Mouse (Mus musculus) megakaryocyte-erythroid progenitor cell, adult 5-6 weeks (primary cell): ENCODE data around the gene Gm49333. TPM values are rescaled to one million over a fixed set of nuclear protein-coding genes. Genes with fewer than 3 reads are reported as not detected.
A peak's percentile ranks its signal among the peaks of the same experiment; 100 is the strongest.

ENCODE experiments used
- ATAC-seq: replicated peaks from 2 replicates; pipeline ENCODE4 v1.8.0; 2016; ENCODE audit warnings: mild to moderate bottlenecking, inconsistent platforms; ENCODE audit not compliant: severe bottlenecking, poor library complexity, low FRiP score, low TSS enrichment
- total RNA-seq, 2 experiments: library from RNA; stranded (forward) in 1 of 2; stranded (reverse) in 1 of 2; fragments of 200-1000, 215-1000 nt in 1 of 2; fragments of >200 nt in 1 of 2; fragmentation: Nextera tagmentation in 1 of 2; gene quantifications; 2 replicates each; pipeline ENCODE4 v1.2.3; 2014 to 2017

The Gm49333 gene
- total RNA-seq, 2 experiments from 2014 or later = not detected

DNA sequence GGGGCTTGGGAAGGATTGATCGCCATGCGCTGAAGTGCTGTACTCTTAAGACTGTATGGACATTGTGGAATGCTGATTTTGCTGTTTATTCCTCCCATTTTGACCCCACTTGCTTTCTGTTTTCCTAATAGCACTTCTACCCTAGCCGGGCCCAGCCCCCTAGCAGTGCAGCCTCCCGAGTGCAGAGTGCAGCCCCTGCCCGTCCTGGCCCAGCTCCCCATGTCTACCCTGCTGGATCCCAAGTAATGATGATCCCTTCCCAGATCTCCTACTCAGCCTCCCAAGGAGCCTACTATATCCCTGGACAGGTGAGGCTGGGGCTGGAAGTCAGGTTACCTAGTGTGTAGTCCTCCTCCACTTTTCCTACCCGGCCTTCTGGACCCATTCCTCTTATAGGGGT, 63.8 kb downstream of the Gm49333 start:
- no peak for ATAC-seq

- ATAC-seq = no peak
These were observed 65.3 kb downstream of the Gm49333 start for GRCm38 (mm10) chr16:20676702-20677101.

DNA sequence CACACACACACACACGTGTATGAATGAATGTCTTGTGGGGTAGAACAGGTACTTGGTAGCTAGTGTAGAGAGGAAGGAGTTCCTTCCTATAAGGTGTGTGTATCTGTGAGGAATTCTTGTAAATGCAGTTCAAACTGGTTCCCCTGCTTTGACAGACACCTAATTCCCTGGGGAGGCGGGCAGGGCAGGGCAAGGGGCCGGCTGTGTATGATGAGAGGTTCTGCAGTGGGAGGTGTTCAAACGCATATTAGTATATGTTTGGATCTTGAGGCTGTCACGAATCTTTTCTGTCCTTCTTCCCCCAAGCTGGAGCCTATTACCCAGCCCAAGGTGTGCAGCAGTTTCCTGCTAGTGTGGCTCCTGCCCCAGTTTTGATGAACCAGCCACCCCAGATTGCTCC, 66.0 kb downstream of the Gm49333 start:
- ATAC-seq = no peak

GRCm38 (mm10) chr16:20677974-20678675, 66.7 kb downstream of the Gm49333 start:
- peak; percentile 80 for ATAC-seq

DNA sequence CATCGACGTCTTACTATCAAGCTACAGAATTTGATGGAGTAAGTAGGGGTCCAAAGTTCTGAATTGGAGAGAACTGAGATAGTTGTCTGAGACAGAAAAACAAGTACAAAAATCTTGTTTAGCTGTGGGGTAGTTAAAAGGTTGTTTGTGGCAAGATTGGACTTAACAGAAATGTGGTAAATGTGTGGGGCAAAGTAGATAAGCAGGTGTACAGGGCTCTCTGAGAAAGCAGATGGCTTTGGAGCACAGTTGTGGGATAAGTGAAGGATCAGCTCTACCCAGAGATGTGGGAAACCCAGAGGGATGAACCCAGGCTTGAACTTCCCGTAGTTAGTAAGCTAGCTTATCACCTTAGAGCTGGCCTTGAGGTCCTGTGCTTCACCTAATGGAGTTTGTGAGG, 79.4 kb downstream of the Gm49333 start:
- ATAC-seq = peak; percentile 42

- ATAC-seq = no peak
These were observed 80.2 kb downstream of the Gm49333 start for GRCm38 (mm10) chr16:20691617-20692016.

- ATAC-seq = no peak
These were observed 81.0 kb downstream of the Gm49333 start for GRCm38 (mm10) chr16:20692241-20692965.

DNA sequence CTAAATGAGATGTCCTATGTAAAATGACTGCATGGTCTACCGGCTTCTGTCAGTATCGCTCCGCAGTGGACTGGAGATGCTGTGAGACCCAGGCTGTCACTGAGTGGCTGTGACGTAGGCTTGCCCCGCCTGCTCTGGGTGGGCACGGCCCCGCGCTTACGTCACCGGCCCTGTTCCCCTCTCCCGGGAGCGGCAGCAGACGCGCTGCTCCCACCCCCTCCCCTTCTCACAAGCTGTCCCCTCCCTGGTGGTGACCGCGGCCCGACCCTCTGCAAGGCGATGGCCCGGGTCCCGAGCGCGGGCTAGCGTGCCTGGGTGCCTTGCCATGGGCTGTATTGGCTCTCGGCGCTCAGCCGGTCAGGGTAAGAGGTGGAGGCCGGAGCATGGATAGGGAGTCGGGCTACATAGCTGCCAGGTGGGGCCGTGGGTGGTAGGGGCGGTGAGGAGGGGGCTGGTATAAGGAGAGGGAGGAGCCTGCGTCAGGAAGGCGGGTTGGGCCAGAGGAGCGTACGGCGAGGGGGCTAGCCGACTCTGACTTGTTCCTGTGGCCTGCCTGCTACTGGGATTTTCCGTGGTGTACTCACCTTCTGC, 81.8 kb downstream of the Gm49333 start, which contains the start of gene Fam131a:
TSS of gene Fam131a (plus strand) at position 131 of the 591 bp plus-strand sequence.
- peak; percentile 82 for ATAC-seq

DNA sequence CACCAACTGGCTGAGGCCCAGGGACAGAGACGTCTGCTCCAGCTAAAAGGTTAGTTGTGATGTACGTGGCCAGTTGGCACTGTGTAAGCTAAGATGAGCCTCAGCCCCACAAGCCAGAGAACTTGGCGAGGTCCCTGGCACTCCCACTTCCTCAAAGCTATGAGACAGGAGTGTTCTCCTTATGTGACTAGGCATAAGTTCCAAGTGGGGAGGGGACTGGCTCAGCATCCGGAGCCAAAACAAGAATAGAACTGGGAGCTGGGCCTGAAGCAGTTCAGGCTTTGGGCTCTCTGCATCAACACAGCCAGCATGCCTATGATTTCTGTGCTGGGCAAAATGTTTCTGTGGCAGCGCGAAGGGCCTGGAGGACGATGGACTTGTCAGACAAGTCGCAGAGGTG, 83.4 kb downstream of the Gm49333 start:
- no peak for ATAC-seq

Other genes with a start within 250 kb of the Gm49333 start
- 71.7 and 81.0 TPM in 2 replicates for gene Abcc5, start 185.2 kb upstream of the Gm49333 start, total RNA-seq (2014; fragmentation: Nextera tagmentation)
- gene Abcc5, start 185.2 kb upstream of the Gm49333 start, total RNA-seq (2017) = 29.2 and 40.1 TPM in 2 replicates
- gene Eif2b5, start 112.8 kb upstream of the Gm49333 start, total RNA-seq (2014; fragmentation: Nextera tagmentation) = 80.8 and 82.4 TPM in 2 replicates
- gene Eif2b5, start 112.8 kb upstream of the Gm49333 start, total RNA-seq (2017) = 108 TPM in 2 replicates
- 27.7 and 32.8 TPM in 2 replicates for gene Dvl3, start 94.6 kb upstream of the Gm49333 start, total RNA-seq (2014; fragmentation: Nextera tagmentation)
- gene Dvl3, start 94.6 kb upstream of the Gm49333 start, total RNA-seq (2017) = 2.7 and 3.3 TPM in 2 replicates
- gene Ap2m1, start 76.1 kb upstream of the Gm49333 start, total RNA-seq (2014; fragmentation: Nextera tagmentation) = 166 and 200 TPM in 2 replicates
- gene Ap2m1, start 76.1 kb upstream of the Gm49333 start, total RNA-seq (2017) = 113 and 150 TPM in 2 replicates
- 42.8 and 60.5 TPM in 2 replicates for gene Abcf3, start 63.0 kb upstream of the Gm49333 start, total RNA-seq (2014; fragmentation: Nextera tagmentation)
- gene Abcf3, start 63.0 kb upstream of the Gm49333 start, total RNA-seq (2017) = 38.7 and 42.9 TPM in 2 replicates
- not detected in 2 replicates for gene Vwa5b2, start 22.1 kb upstream of the Gm49333 start, total RNA-seq (2014; fragmentation: Nextera tagmentation)
- not detected in 2 replicates for gene Vwa5b2, start 22.1 kb upstream of the Gm49333 start, total RNA-seq (2017)
- 13.3 and 32.7 TPM in 2 replicates for gene Eef1akmt4, start within 50 bp of the Gm49333 start, total RNA-seq (2014; fragmentation: Nextera tagmentation)
- gene Eef1akmt4, start within 50 bp of the Gm49333 start, total RNA-seq (2017) = 5.4 and 6.5 TPM in 2 replicates
- 28.7 and 36.6 TPM in 2 replicates for gene Alg3, start 125 bp downstream of the Gm49333 start, total RNA-seq (2014; fragmentation: Nextera tagmentation)
- 24.3 and 33.1 TPM in 2 replicates for gene Alg3, start 125 bp downstream of the Gm49333 start, total RNA-seq (2017)
- gene Camk2n2, start 9.7 kb downstream of the Gm49333 start, total RNA-seq (2014; fragmentation: Nextera tagmentation) = not detected in 2 replicates
- not detected in 2 replicates for gene Camk2n2, start 9.7 kb downstream of the Gm49333 start, total RNA-seq (2017)
- gene Ece2, start 18.2 kb downstream of the Gm49333 start, total RNA-seq (2014; fragmentation: Nextera tagmentation) = not detected in 2 replicates
- not detected in 2 replicates for gene Ece2, start 18.2 kb downstream of the Gm49333 start, total RNA-seq (2017)
- 234 and 246 TPM in 2 replicates for gene Psmd2, start 40.0 kb downstream of the Gm49333 start, total RNA-seq (2014; fragmentation: Nextera tagmentation)
- 233 and 271 TPM in 2 replicates for gene Psmd2, start 40.0 kb downstream of the Gm49333 start, total RNA-seq (2017)
- 287 and 336 TPM in 2 replicates for gene Eif4g1, start 56.7 kb downstream of the Gm49333 start, total RNA-seq (2014; fragmentation: Nextera tagmentation)
- 332 and 405 TPM in 2 replicates for gene Eif4g1, start 56.7 kb downstream of the Gm49333 start, total RNA-seq (2017)
- gene Fam131a, start 81.6 kb downstream of the Gm49333 start, total RNA-seq (2014; fragmentation: Nextera tagmentation) = not detected in 2 replicates
- gene Fam131a, start 81.6 kb downstream of the Gm49333 start, total RNA-seq (2017) = 0.85 TPM in 1 of 2 replicates, not detected in the other
- gene Polr2h, start 106.1 kb downstream of the Gm49333 start, total RNA-seq (2014; fragmentation: Nextera tagmentation) = 81.4 and 97.1 TPM in 2 replicates
- gene Polr2h, start 106.1 kb downstream of the Gm49333 start, total RNA-seq (2017) = 103 and 142 TPM in 2 replicates
- 16.7 and 29.1 TPM in 2 replicates for gene Clcn2, start 106.1 kb downstream of the Gm49333 start, total RNA-seq (2014; fragmentation: Nextera tagmentation)
- 4.9 and 8.0 TPM in 2 replicates for gene Clcn2, start 106.1 kb downstream of the Gm49333 start, total RNA-seq (2017)
- not detected in 2 replicates for gene Chrd, start 121.5 kb downstream of the Gm49333 start, total RNA-seq (2014; fragmentation: Nextera tagmentation)
- not detected in 2 replicates for gene Chrd, start 121.5 kb downstream of the Gm49333 start, total RNA-seq (2017)
- gene Thpo, start 122.9 kb downstream of the Gm49333 start, total RNA-seq (2014; fragmentation: Nextera tagmentation) = not detected in 2 replicates
- not detected in 2 replicates for gene Thpo, start 122.9 kb downstream of the Gm49333 start, total RNA-seq (2017)